Mouse (Mus musculus) heart, postnatal 0 days (tissue): ENCODE measurements around the gene Otx2. TPM values are rescaled to one million over a fixed set of nuclear protein-coding genes. Genes with fewer than 3 reads are reported as not detected.

Experiments used
- ATAC-seq: fragments of 200-750 bp; cut with Nextera tagmentation; 2 replicates; pipeline ENCODE4 v1.8.0; 2017; ENCODE audit warnings: low read depth, moderate number of reproducible peaks, moderate library complexity; ENCODE audit not compliant: insufficient read depth
- DNase-seq: peaks from one replicate; pipeline ENCODE4 v3.0.0-alpha.2; 2016; ENCODE audit warnings: low spot score
- H3K27ac ChIP-seq: fragments of 300-500 bp; sonication (generic); 2 replicates; pipeline ENCODE4 v1.5.1; 2014; ENCODE audit warnings: low read depth, mild to moderate bottlenecking
- H3K27me3 ChIP-seq: fragments of 300-500 bp; sonication (generic); 2 replicates; pipeline ENCODE4 v1.6.1; 2014; ENCODE audit warnings: low read length, mixed read lengths; ENCODE audit not compliant: control insufficient read depth, insufficient read depth
- H3K36me3 ChIP-seq: fragments of 300-500 bp; sonication (generic); replicated peaks from 2 replicates; pipeline ENCODE4 v1.6.1; 2014; ENCODE audit warnings: low read length, mixed read lengths; ENCODE audit not compliant: control insufficient read depth, insufficient read depth
- H3K4me1 ChIP-seq: fragments of 300-500 bp; sonication (generic); 2 replicates; pipeline ENCODE4 v1.6.1; 2014; ENCODE audit warnings: antibody characterized with exemption; ENCODE audit not compliant: control insufficient read depth, insufficient read depth
- H3K4me2 ChIP-seq: fragments of 300-500 bp; sonication (generic); 2 replicates; pipeline ENCODE4 v1.6.1; 2014; ENCODE audit warnings: low read depth, mild to moderate bottlenecking, low read length, moderate library complexity
- H3K4me3 ChIP-seq: fragments of 300-500 bp; sonication (generic); 2 replicates; pipeline ENCODE4 v1.5.1; 2014; ENCODE audit warnings: low read depth, low read length
- H3K9ac ChIP-seq: fragments of 300-500 bp; sonication (generic); replicated peaks from 2 replicates; pipeline ENCODE4 v1.6.1; 2014; ENCODE audit warnings: low read depth, low read length, mixed read lengths
- H3K9me3 ChIP-seq: fragments of 300-500 bp; sonication (generic); replicated peaks from 2 replicates; pipeline ENCODE4 v1.6.1; 2016; ENCODE audit warnings: low read length; ENCODE audit not compliant: control insufficient read depth
- CTCF ChIP-seq: IDR thresholded peaks from 2 replicates; pipeline ENCODE4 v1.5.1; 2016; ENCODE audit warnings: antibody characterized with exemption, control low read depth, low read depth
- EP300 ChIP-seq: IDR thresholded peaks from 2 replicates; pipeline ENCODE4 v1.6.1; 2016; ENCODE audit warnings: antibody characterized with exemption, low read depth
- WGBS: fragments of 180-500 bp; shearing (Covaris S2); extraction: QIAGEN DNeasy Blood & Tissue Kit; methylation state at CpG from one replicate; pipeline ENCODE4 v1.1.7; 2014; 5-methylcytosine and 5-hydroxymethylcytosine counted together
- polyA plus RNA-seq: library from polyadenylated mRNA; unstranded; fragments of >200 nt; fragmentation: Nextera tagmentation; extraction: Ambion mirVana; gene quantifications from 2 replicates; pipeline ENCODE4 v1.2.1, GENCODE M21; 2015
- total RNA-seq: library from RNA; depleted of rRNA; stranded (reverse); fragments of >200 nt; gene quantifications from 2 replicates; pipeline ENCODE4 v1.2.3, GENCODE M21; 2014; ENCODE audit warnings: low replicate concordance

Otx2 gene
- total and polyA plus RNA-seq, 2 experiments from 2014 or later: not detected

GRCm38 (mm10) chr14:48710062-48710870 lies 36.6 kb upstream of the Otx2 start:
- Histone ChIP-seq H3K4me1 (0 out of 2 replicates have a peak, but pooled peaks cover 3% of the 10 kb centered on the region), H3K27me3 (peaks cover 16% of the 10 kb centered on the region; the same call in 1 of the 2 replicates), H3K9me3 (no peaks in the 10 kb centered on the region), H3K9ac (no peak overlapping the region), H3K4me3 (peak overlapping the region; percentile 40; the same call in 1 of the 2 replicates), H3K4me2 (peak overlapping the region; percentile 56), H3K27ac (no peak overlapping the region), H3K36me3 (no peaks in the 10 kb centered on the region)
- ATAC-seq (no peak), DNase-seq (no peak)
- TF ChIP-seq CTCF (no peak), EP300 (no peak)
- 57% methylated on average over 11 of the region's 11 CpGs for WGBS

- no peak overlapping the region for H3K9ac ChIP-seq
- 3% methylated on average over 20 of the region's 20 CpGs for WGBS
These were observed 35.9 kb upstream of the Otx2 start for GRCm38 (mm10) chr14:48709371-48710061.

GRCm38 (mm10) chr14:48707844-48708383 lies 34.3 kb upstream of the Otx2 start:
- H3K4me2 ChIP-seq: no peak overlapping the region
- H3K9ac ChIP-seq: no peak overlapping the region
- DNase-seq (no peak), ATAC-seq (no peak)
- 25% methylated on average over 6 of the region's 6 CpGs for WGBS
- H3K9me3 ChIP-seq: no peaks in the 10 kb centered on the region
- no peak for TF ChIP-seq EP300
- no peak for TF ChIP-seq CTCF
- 0 out of 2 replicates have a peak, but pooled peaks cover 3% of the 10 kb centered on the region for H3K4me1 ChIP-seq
- H3K27me3 ChIP-seq: peaks cover 20% of the 10 kb centered on the region; the same call in 1 of the 2 replicates
- no peaks in the 10 kb centered on the region for H3K36me3 ChIP-seq
- H3K27ac ChIP-seq: no peak overlapping the region
- no peak overlapping the region for H3K4me3 ChIP-seq

More at GRCm38 (mm10) chr14:48709371-48710061, 35.9 kb upstream of the Otx2 start:
- ATAC-seq (no peak; the same call in 1 of the 2 replicates), DNase-seq (peak; percentile 9)
- Histone ChIP-seq H3K4me1 (0 out of 2 replicates have a peak, but pooled peaks cover 3% of the 10 kb centered on the region), H3K4me3 (peak overlapping the region; percentile 40), H3K9me3 (no peaks in the 10 kb centered on the region), H3K4me2 (peak overlapping the region; percentile 56), H3K36me3 (no peaks in the 10 kb centered on the region), H3K27me3 (peaks cover 20% of the 10 kb centered on the region; the same call in 1 of the 2 replicates), H3K27ac (no peak overlapping the region)
- TF ChIP-seq EP300: no peak
- no peak for TF ChIP-seq CTCF

- WGBS: 77% methylated on average over 5 of the region's 5 CpGs
- no peaks in the 10 kb centered on the region for H3K36me3 ChIP-seq
- H3K9ac ChIP-seq: no peak overlapping the region
- no peak for DNase-seq
- H3K27ac ChIP-seq: no peak overlapping the region
- H3K4me1 ChIP-seq: 0 out of 2 replicates have a peak, but pooled peaks cover 3% of the 10 kb centered on the region
- ATAC-seq: no peak
- peaks cover 20% of the 10 kb centered on the region; the same call in 1 of the 2 replicates for H3K27me3 ChIP-seq
- no peaks in the 10 kb centered on the region for H3K9me3 ChIP-seq
- TF ChIP-seq CTCF (no peak), EP300 (no peak)
- no peak overlapping the region for H3K4me3 ChIP-seq
- H3K4me2 ChIP-seq: no peak overlapping the region
These were observed 33.8 kb upstream of the Otx2 start for GRCm38 (mm10) chr14:48707391-48707790.

GRCm38 (mm10) chr14:48700790-48701370 lies 27.3 kb upstream of the Otx2 start:
- Histone ChIP-seq H3K36me3 (no peaks in the 10 kb centered on the region), H3K27me3 (0 out of 2 replicates have a peak, but pooled peaks cover 4% of the 10 kb centered on the region), H3K9ac (no peak overlapping the region), H3K4me2 (no peak overlapping the region), H3K27ac (no peak overlapping the region), H3K9me3 (no peaks in the 10 kb centered on the region), H3K4me3 (no peak overlapping the region), H3K4me1 (no peaks in the 10 kb centered on the region)
- WGBS: 59% methylated on average over 8 of the region's 8 CpGs
- ATAC-seq (no peak), DNase-seq (no peak)
- TF ChIP-seq EP300 (no peak), CTCF (no peak)
